Mouse (Mus musculus) retina, postnatal 7 days (tissue): Measurements from ENCODE around the gene Mex3a.
A peak's percentile ranks its signal among the peaks of the same experiment; 100 is the strongest.

Experiments used
- DNase-seq: peaks from one replicate; pipeline ENCODE4 v3.0.0-alpha.2; 2012; ENCODE audit warnings: low read depth, low spot score

Gene Mex3a

DNA sequence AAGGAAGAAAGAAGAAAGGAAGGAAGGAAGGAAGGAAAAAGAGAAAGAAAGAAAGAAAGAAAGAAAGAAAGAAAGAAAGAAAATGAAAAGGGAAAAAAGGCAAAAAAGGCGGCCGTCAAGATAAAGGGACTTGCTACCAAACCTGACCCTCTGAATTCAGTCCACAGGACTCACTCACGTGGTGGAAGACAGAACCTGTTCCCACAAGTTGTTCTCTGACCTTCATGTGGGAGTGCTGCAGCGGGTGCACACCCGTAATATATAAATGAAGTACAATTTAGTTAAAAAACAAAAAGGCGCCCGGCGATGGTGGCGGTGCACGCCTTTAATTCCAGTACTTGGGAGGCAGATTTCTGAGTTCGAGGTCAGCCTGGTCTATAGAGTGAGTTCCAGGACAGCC, 3.5 kb upstream of the Mex3a start:
- no peak for DNase-seq

DNA sequence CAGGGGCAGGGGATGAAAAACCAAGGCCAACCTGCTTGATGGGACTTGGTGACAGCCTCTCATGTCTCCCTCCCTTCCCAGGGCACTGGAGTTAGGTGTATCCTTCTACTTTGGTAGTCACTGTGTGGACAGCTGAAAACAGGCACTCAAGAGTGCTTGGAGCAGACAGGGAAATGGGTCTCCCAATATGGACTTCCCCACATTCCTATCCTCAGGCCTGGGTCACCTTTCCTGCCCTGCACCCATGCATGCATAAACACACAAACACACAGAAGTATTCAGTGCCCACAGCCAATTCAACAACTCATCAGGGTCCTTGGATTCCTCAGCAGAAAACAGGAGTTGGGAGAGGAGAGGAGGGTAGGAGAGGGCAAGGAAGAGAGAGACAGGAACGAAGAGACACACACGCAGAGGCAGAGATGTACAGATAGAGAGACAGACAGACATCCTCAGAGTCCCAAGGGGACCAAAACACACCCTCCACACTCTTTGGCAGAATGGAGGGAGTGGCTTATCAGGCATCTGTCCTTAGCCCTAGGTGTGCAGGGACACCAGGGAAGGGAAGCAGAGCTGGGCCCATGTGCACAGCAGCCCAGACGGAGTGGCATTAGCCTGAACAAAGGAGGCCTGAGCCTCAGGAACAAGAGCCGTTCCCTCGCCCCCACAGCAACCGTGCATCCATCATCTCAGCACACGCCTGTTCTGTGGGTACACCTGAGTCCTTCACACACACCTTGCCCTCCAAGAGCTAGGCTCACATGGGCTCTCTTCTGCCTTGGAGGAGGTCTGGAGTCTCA, 2.8 kb upstream of the Mex3a start:
- no peak for DNase-seq

DNA sequence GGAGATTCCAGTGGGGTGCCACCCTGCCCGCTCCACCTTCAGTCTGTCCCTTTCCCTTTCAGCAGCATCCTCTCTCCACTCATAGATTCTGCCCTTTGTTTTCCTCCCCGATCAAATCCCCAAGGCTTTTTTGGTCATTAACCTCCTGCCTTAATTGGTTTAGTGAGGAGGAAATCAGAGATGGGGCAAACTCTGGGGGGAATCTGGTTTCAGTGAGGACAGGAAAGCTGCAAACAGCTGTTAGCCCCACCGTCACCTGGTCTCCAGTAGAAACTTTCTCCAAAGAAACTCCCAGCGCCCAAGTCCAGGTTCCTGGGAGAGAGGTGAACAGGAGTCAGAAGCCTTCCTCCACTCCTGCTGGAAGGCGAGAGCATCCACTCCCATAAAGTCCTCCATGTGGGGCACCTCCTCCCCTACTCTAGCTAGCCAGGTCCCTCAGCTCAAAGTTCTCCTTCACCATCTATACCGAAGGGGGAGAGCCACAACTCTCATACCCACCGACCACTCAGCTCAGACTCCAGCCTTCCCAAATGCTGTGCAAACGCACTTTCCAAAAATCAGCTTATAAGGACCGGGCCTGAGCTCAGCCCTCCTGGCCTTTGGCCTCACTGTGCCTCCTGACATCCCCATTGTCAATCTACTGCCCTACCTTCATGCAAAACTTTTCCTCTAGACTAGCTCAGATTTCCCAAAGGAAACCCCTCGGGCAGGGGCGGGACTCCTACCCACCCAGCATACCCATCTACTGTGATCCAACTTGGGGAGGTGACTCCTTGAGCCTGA, 1.9 kb upstream of the Mex3a start:
- DNase-seq: no peak

DNA sequence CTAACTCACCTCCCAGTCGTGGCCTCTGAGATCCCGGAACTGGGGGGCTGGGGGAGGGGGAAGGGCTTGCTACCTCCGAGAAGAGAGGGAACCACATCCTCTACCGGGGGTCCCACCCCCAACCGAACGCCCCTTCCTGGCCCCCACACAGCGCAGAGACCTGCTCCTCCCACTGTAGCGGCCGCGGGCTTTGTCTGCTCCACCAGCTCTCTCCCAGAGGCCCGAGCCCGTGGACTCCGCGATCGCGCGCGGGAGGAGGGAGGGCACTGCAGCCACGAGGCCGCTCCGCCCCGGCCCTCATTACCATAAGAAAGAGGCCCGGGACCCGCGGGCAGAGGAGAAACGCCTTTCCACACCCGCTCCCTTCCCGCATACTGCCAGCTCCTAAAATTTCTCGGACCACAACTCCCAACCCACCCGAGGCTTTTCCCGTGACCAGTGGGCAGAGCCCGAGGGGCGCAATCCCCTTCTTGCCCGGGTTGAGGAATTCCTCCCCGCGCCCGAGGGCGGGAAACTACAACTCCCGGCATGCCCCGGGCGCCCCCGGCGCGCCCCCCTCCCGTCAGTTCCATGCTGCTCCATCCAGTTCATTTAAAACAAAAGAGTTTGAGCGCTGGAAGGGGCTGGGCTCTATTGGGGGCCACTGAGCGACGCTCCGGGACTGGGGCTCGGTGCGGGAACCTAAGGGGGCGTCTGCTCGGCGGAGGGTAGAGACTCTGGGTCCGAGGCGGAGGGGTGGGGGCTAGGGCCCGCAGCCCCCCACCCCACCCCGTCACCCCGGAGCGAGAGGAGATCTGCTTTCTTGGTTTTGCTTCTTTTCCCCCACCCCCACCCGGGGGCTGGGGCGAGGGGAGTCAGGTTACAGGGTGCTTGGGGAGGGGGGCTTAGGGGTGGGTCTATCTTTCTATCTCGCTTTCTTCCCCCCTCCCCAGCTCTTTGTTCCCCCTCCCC, 572 bp upstream of the Mex3a start:
- peak; percentile 68 for DNase-seq

DNA sequence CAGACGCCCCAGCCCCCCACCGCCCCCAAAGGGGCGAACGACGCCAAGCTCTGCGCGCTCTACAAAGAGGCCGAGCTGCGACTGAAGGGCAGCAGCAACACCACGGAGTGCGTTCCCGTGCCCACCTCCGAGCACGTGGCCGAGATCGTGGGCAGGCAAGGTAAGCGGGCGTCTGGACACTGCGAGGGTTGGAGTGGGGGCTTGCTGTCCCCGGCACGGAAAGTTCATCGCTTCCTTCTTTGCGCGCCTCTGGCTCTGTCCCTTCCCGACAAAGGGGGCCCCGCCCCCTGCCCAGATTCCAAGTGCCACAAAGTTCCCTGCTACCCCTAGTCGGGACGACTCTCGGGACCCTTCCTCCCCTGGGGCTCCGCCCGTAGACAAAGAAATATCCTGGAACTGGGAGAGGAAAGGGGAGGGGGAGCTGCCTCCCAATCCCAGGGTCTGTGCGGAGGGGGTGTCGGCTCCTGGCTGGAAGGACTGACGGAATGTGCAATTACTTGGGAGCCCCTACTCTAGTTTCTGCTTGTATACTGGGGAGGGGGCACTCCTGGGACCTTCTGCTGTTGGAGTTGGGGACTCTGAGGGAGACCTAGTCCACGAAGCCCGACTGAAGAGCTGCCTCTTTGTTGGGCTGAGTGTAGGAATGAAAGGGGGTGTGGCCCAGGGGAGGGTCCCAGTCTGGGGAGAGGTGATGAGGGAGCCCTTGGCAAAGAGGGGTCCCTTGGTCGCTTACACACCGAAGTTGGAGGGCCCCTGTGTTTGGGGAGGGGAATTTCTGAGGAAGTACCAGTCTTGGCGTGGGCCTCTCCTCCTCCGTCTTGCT, 705 bp downstream of the Mex3a start:
- no peak for DNase-seq

DNA sequence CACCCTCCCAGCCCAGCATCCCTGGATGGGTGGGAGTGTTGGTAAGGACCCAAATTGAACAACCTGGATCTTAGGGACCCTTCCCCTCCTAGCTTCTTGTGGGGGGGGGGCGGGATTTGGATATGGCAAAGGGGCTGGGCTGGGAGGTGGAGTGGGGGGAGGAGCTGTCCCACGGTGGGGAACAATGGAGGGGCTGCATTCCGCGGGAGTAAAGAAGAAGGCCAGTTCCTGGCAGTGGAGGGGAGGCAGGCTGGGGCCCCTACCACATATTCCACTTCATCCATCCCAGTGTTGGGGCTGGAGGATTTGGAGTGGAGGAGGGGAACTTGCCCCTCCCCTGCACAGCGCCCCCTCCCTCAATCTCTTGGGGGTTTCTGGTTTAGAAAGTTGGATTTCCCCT, 1.5 kb downstream of the Mex3a start:
- DNase-seq: no peak

DNA sequence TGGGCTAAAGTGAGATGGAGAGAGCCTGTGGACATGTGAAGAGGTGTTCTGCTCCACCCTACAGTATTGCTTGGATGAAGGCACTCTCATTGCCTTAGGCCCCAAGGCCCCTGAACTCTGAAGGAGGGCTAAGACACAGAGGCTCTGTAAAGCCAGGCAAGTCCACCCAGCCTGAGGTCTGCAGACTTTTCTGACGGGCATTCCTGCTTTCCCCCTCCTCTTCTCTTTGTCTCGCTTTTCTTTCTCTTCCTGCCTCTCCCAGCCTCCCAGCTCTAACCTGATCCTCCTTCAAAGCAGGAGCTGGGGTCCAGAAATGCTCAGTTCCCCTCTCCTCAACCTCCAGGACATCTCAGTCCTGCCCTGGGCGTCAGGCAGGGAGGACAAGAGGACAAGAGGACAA, 2.8 kb downstream of the Mex3a start:
- DNase-seq: no peak

DNA sequence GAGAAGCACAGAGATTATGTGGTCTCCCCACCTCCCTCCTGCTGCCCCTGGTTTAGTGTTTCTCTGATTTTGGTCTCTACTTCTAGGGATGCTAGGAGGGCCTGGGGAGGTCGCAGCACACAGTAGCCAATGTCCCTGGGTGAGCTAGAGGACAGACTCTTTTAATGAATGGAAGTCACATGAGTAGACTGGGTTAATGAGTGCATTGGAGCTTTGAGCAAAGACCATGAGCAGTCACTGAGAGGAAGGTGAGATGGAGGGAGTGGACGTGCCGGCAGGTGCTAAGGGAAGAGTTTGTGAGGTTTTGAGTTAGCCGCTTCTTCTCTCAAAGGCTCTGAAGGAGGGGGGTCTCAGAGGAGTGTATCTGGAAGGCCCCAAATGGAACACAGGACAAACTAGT, 3.3 kb downstream of the Mex3a start:
- no peak for DNase-seq

DNA sequence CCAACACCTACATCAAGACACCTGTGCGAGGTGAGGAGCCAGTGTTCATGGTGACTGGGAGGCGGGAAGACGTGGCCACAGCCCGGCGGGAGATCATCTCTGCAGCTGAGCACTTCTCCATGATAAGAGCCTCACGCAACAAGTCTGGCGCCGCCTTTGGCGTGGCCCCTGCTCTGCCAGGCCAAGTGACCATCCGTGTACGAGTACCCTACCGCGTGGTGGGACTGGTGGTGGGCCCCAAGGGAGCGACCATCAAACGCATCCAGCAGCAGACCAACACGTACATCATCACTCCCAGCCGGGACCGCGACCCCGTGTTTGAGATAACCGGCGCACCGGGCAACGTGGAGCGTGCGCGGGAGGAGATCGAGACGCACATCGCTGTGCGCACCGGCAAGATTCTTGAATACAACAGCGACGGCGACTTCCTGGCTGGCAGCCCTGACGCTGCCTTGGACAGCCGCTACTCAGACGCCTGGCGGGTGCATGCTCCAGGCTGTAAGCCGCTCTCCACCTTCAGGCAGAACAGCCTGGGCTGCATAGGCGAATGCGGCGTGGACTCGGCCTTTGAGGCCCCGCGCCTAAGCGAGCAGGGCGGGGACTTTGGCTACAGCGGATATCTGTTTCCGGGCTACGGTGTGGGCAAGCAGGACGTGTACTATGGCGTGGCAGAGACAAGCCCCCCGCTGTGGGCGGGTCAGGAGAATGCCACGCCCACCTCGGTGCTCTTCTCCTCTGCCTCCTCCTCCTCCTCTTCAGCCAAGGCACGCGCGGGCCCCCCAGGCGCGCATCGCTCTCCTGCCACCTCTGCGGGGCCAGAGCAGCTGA, 4.1 kb downstream of the Mex3a start:
- DNase-seq: no peak

DNA sequence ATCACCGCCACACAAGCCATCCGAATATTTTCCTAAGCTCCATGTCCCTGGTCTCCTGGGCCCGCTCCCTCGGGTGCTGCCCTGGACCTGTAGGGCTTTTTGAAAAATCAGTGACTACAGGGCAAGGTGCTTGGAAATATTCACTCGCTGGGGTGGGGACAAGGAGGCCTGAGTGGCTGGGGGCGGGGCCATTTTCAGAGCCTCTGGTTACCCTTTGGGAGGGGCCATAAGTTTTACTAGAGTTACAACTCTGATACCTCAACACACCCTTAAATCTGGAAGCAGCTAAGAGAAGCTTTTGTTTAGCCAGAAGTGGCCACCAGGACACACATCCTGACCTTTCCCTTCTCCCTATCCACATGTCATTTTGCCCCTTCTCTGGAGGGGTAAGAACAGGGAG, 5.0 kb downstream of the Mex3a start:
- no peak for DNase-seq

DNA sequence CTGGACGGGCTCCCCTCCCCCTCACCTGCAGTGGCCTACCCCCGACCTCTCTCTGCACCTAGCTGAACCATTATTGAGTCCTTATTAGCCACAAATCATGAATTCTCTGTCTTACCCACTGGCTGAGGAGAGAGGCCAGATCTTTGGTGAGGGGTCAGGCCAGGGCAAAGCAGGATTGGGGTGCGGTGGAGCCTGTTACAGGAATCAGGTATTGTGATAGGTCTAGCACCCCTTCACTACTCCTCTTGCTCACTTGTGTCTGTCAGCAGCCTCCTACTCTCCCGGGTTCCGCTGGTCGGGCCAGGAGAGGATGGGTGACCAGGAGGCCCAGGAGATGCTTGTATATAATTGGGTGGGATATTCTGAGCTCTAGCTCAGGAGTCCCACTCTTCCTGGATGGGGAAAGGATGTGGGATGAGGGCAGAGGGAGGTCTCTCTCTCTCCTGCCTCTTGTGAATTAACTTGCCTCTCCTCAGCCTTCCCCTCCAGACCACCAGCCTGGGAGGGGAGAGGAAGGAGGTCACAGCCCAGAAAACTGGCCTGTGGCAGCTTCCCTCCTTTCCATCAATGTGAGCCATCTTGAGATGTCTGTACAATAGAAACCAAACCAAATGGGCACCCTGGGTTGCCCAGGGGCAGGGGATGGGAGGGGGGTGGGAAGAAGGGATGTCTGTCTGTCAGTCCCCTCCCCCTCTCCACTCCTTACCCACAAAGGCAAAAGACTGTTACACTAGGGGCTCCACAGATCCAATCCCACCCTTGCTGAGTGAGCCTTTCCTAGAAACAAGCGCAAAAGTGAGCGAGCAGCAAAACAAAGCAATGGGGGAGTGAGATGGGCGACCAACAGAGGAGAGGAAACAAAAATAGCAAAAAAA, 6.3 kb downstream of the Mex3a start:
- no peak for DNase-seq

DNA sequence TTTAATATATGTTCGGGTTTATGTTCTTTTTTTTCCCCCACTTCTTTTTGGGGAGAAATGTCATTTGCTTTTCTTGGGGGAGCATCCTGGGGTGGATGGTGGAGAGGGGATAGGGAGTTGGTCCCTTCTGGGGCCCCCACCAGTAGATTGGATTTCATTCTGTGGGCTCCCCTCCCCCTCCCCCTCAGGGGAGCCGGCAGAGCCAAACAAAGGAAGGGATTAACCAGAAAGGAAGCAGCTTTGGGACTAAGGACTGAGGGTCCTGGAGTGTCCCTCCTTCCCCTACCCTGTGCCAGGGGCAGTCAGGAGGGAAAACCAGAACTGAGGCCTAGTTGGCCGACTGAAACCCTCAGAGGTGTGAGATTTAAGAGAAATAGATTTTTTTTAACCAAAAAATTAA, 7.2 kb downstream of the Mex3a start:
- no peak for DNase-seq

DNA sequence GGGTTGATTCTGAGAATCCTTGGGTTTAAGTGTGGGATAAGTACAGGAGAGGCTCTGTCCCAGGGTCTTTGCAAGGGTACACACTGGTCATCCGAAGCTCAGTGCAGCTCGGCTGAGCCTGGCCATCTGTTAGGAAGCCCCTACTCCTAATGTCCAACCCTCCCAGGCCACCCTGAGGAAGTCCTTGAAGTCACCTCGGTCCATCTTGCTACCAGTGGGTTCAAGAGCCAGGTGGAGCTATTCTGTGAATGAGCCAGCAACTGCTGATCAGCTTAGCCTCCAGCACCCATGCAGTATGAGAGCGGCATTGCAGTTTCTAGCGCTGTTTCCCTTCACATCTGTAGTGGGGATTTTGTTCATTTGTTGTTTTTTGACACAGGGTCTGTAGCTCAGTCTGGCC, 7.9 kb downstream of the Mex3a start:
- no peak for DNase-seq

DNA sequence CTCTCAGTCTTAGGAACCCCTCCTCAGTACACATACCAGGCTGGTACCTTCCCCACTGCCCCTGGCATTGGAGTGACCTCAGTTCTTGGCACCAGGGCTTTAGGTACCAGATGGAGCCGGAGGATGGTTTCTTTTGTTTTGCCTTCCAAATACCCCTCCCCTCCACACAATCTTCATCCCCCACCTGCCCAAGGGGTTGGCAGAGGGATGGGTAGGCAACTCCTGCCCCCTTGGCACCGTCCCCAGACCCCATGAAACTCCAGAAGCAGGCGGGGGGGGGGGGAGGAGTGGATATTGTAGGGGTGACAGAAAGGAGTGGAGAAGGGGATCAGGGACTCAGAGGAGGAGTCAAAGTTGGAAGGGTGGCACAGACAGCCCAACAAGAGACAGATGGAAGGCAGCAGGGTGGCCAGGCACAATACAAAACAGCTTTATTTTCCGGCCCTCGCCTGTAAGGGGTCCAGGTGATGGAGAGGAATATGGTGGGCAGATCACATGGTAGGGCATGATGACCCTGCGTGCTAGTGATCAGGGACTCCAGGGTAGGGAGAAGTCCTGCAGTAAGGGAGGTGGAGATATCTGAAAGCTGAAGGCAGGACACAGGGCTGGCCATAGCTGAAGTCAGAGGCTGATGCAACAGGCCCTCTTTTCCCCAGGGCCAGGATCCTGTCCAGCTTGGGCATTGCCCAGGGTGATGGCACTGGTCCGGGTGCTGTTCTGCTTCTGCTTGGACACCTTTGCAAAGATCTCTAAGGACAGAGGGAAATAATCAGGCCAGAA, 9.6 kb downstream of the Mex3a start:
- no peak for DNase-seq

DNA sequence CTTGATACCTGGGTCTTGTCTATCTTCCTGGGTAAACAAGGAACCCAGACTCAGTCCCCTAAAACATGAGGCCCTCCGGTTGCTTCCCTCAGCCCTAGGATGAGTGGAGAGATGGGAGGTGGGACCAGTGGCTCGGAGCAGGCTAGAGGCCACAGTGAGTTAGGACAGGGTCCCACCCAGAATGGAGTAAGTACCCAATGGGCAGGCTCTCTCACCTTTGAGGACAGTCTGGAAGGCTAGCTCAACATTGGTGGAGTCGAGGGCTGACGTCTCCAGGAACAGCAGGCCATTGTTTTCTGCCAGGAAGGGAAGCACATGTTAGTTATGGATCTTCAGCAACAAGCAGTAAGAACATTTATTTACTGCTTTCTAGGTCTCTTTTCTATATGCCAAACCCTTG, 10.3 kb downstream of the Mex3a start:
- no peak for DNase-seq

DNA sequence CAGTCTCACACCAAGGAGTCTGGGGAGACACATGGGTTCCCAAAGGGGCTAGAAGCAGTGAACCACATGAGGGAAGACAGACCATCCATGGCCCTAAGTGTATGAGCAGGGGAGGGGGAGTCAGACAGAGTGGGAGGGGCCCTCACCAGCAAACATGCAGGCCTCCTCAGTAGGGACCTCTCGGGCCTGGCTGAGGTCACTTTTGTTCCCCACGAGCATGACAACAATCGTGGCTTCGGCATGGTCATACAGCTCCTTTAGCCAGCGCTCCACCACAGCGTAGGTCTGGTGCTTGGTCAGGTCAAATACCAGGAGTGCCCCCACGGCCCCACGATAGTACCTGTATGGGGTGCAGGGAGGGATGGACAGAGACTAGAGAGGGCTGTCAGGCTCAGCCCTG, 11.0 kb downstream of the Mex3a start:
- DNase-seq: no peak

DNA sequence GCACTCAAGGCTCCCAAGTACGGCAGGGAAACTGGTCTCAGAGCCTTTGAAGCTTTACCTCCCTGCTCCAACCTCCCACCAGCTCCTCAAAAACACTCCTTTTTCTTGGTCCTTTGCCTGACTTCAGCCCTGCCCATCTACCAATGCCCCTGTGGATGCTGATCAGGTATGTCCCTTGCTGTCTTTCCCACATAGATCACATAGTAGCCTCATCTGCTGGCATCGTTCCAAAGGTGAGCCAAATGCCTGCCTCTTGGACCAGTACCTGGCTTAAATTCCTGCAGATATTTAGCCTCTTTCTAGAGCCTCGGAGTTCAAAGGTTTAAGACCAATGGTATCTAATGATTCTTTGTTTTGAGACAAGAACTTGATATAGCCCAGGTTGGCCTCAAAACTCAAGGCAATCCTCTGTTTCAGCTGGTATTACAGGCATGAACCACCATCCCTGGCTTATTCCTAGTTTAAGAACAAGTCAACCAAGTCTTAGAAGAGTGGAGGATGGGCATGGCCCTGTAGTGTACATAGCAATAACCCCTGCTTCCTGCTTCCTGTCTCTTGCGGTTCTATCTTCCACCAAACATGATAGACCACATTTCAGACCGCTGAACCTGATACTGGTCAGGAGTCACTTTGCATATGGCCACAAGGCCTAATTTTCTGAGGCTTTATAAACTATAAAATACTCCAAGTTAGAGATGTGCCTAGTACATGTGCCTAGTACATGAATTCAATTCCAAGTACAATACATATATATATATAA, 11.6 kb downstream of the Mex3a start:
- no peak for DNase-seq

DNA sequence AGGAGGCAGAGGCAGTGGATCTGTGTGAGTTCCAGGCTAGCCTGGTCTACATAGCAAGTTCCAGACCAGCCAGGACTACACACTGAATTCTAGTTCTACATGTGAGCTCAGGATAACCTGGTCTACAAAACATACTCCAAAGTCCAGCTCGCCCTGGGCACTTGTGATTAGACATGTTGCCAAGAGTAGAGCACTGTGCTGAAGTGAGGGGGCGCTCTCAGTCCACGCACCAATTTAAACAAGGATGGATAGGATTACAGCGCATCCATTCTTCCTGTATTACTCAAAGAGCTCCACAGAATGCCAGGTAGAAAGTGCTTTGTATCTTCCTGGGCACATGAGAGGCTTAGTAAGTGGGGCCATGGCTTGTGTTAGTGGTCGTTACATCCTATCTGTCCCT, 12.3 kb downstream of the Mex3a start:
- no peak for DNase-seq
